Mouse (Mus musculus) hindbrain, embryonic 15.5 days (tissue): Measurements from ENCODE around the gene Snrnp25. TPM values are rescaled to one million over a fixed set of nuclear protein-coding genes. Genes with fewer than 3 reads are reported as not detected.

Experiments
- ATAC-seq: fragments of 200-750 bp; cut with Nextera tagmentation; 2 replicates; pipeline ENCODE4 v1.8.0; 2017; ENCODE audit warnings: low read depth, moderate number of reproducible peaks, moderate TSS enrichment; ENCODE audit not compliant: low FRiP score
- H3K27ac ChIP-seq: fragments of 300-500 bp; sonication (generic); replicated peaks from 2 replicates; pipeline ENCODE4 v1.5.1; 2015; ENCODE audit warnings: mild to moderate bottlenecking, inconsistent platforms
- H3K27me3 ChIP-seq: fragments of 300-500 bp; sonication (generic); 2 replicates; pipeline ENCODE4 v1.6.1; 2015; ENCODE audit warnings: control low read depth, inconsistent platforms
- H3K36me3 ChIP-seq: fragments of 300-500 bp; sonication (generic); 2 replicates; pipeline ENCODE4 v1.6.1; 2015; ENCODE audit warnings: control low read depth, inconsistent platforms
- H3K4me1 ChIP-seq: fragments of 300-500 bp; sonication (generic); replicated peaks from 2 replicates; pipeline ENCODE4 v1.6.1; 2015; ENCODE audit warnings: control low read depth, inconsistent platforms
- H3K4me2 ChIP-seq: fragments of 300-500 bp; sonication (generic); 2 replicates; pipeline ENCODE4 v1.6.1; 2015; ENCODE audit warnings: moderate library complexity, mild to moderate bottlenecking, inconsistent platforms
- H3K4me3 ChIP-seq: fragments of 300-500 bp; sonication (generic); 2 replicates; pipeline ENCODE4 v1.5.1; 2015; ENCODE audit warnings: mild to moderate bottlenecking, inconsistent platforms
- H3K9ac ChIP-seq: fragments of 300-500 bp; sonication (generic); 2 replicates; pipeline ENCODE4 v1.6.1; 2015; ENCODE audit warnings: inconsistent platforms
- H3K9me3 ChIP-seq: fragments of 300-500 bp; sonication (generic); 2 replicates; pipeline ENCODE4 v1.6.1; 2016; ENCODE audit warnings: control low read depth, inconsistent platforms
- WGBS: fragments of 180-500 bp; shearing (Covaris S2); methylation state at CpG from one replicate; pipeline ENCODE4 v1.1.7; 2015; 5-methylcytosine and 5-hydroxymethylcytosine counted together
- polyA plus RNA-seq: library from polyadenylated mRNA; unstranded; fragments of >200 nt; fragmentation: Nextera tagmentation; extraction: Ambion mirVana; gene quantifications from 2 replicates; pipeline ENCODE4 v1.2.1, GENCODE M21; 2015

The Snrnp25 gene
- polyA plus RNA-seq, 1 experiment from 2014 or later, result 50.4 TPM

DNA sequence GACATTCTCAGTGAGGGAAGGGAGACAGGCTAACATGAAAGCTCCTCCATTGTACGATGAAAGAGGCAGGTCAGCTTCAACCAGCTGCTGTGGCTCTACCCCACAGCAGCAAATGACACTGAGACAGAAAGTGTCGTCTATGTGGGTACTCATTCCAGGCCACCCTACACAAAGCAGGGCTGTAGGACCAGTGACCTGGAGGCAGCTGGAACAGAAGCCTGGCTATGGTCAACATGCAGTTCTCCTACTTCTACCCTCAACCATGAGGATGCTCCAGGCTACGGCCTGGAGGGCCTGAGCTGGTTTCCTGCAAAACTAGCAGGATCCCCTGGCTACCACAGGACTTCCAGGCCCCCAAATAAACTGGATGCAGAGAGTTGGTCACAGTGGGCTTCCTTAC is 51.4 kb downstream of the Snrnp25 start:
- ATAC-seq, result no peak

More for the DNA sequence above, 51.4 kb downstream of the Snrnp25 start:
- Histone ChIP-seq H3K4me1 (no peaks in the 10 kb centered on the region), H3K4me2 (no peak overlapping the region), H3K4me3 (no peak overlapping the region), H3K36me3 (peaks cover 17% of the 10 kb centered on the region), H3K9me3 (no peaks in the 10 kb centered on the region), H3K9ac (no peak overlapping the region), H3K27ac (no peak overlapping the region), H3K27me3 (no peaks in the 10 kb centered on the region)
- 93% methylated on average over 3 of the region's 3 CpGs for WGBS

Other genes with a start within 250 kb of the Snrnp25 start
- 0.16 and 0.36 TPM in 2 replicates for gene 4930524B15Rik, start 239.8 kb upstream of the Snrnp25 start, polyA plus RNA-seq
- gene Nsg2, start 205.0 kb upstream of the Snrnp25 start, polyA plus RNA-seq, result 496 and 530 TPM in 2 replicates
- gene Il9r, start 5.1 kb upstream of the Snrnp25 start, polyA plus RNA-seq, result not detected in 2 replicates
- 24.8 and 29.2 TPM in 2 replicates for gene Rhbdf1, start 16.9 kb downstream of the Snrnp25 start, polyA plus RNA-seq
- gene Mpg, start 21.1 kb downstream of the Snrnp25 start, polyA plus RNA-seq, result 34.7 and 36.9 TPM in 2 replicates
- gene Nprl3, start 62.3 kb downstream of the Snrnp25 start, polyA plus RNA-seq, result 33.5 and 43.9 TPM in 2 replicates
- 31.5 and 46.1 TPM in 2 replicates for gene Hba-x, start 71.0 kb downstream of the Snrnp25 start, polyA plus RNA-seq
- gene Hba-a1, start 78.1 kb downstream of the Snrnp25 start, polyA plus RNA-seq, result 2,663 and 3,254 TPM in 2 replicates
- 0.51 and 0.95 TPM in 2 replicates for gene Hbq1b, start 81.5 kb downstream of the Snrnp25 start, polyA plus RNA-seq
- 6,860 and 8,722 TPM in 2 replicates for gene Hba-a2, start 91.1 kb downstream of the Snrnp25 start, polyA plus RNA-seq
- 0.83 and 2.3 TPM in 2 replicates for gene Hbq1a, start 94.7 kb downstream of the Snrnp25 start, polyA plus RNA-seq
- gene Sh3pxd2b, start 142.4 kb downstream of the Snrnp25 start, polyA plus RNA-seq, result 20.8 and 21.1 TPM in 2 replicates
- 46.6 and 46.9 TPM in 2 replicates for gene Ubtd2, start 250.0 kb downstream of the Snrnp25 start, polyA plus RNA-seq